Mouse (Mus musculus) liver, postnatal 0 days (tissue): Measurements from ENCODE around the gene Chrna10.

Source experiments
- CTCF ChIP-seq: sonication (generic); IDR thresholded peaks from 2 replicates; pipeline ENCODE4 v1.5.1; 2016; ENCODE audit warnings: antibody characterized with exemption, low read depth
- EP300 ChIP-seq: IDR thresholded peaks from 2 replicates; pipeline ENCODE4 v1.6.1; 2016; ENCODE audit warnings: antibody characterized with exemption, low read depth, mild to moderate bottlenecking

GRCm38 (mm10) chr7:102081784-102082183 is 34.8 kb downstream of the Chrna10 start:
- TF ChIP-seq CTCF (no peak), EP300 (no peak)
